Mouse (Mus musculus): ENCODE measurements around the gene Tnfrsf4. TPM values are rescaled to one million over a fixed set of nuclear protein-coding genes. Genes with fewer than 3 reads are reported as not detected.
A peak's percentile ranks its signal among the peaks of the same experiment; 100 is the strongest.

Tnfrsf4 gene
- polyA plus RNA-seq, 1 experiment, result 0.64 TPM

DNA sequence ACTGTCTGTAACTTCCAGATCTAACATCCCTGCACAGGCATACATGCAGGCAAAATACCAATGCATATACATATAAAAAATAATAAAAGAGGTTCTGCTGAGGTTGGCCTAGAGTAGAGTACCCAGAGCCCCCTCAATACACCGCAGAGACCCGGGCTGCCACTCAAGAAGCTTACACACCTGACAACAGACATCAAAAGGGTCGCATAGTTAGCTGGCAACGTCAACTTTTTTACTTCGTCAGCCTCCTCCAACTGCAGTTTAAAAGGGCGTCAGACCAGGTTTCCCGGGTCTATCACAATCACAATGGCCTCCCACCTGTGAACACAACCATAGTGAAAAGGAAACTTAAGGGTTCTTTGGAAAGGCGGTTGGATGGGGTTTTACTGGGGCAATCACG is 9.9 kb downstream of the Tnfrsf4 start:
- no peak overlapping the region for H3K4me3 ChIP-seq
- no peak for TF ChIP-seq MYOG (IDR thresholded peaks at IDR 0.05; ENCODE audit: control insufficient read depth in 1 of 3, insufficient read depth in 1 of 3, insufficient read length in 2 of 3, low read depth in 2 of 3)
- TF ChIP-seq POLR2A (IDR thresholded peaks at IDR 0.05; ENCODE audit: insufficient read length, low read depth), result no peak
- TF ChIP-seq MAX (IDR thresholded peaks at IDR 0.05; ENCODE audit: low read depth), result no peak
- TF ChIP-seq SRF (IDR thresholded peaks at IDR 0.05; ENCODE audit: control insufficient read depth, insufficient read length, low read depth), result no peak
- no peak for TF ChIP-seq TCF3 (IDR thresholded peaks at IDR 0.05; ENCODE audit: insufficient read length, low read depth)
- no peak for TF ChIP-seq TCF12 (IDR thresholded peaks at IDR 0.05; ENCODE audit: insufficient read depth, poor library complexity, severe bottlenecking)
- TF ChIP-seq E2F4 (IDR thresholded peaks at IDR 0.05; ENCODE audit: insufficient read depth), result no peak
- TF ChIP-seq POLR2AphosphoS2 (IDR thresholded peaks at IDR 0.05; ENCODE audit: insufficient read length, low read depth), result no peak
- TF ChIP-seq REST (IDR thresholded peaks at IDR 0.05; ENCODE audit: insufficient read depth, insufficient read length), result no peak
- TF ChIP-seq MYOD1 (IDR thresholded peaks at IDR 0.05; ENCODE audit: control insufficient read depth in 1 of 3, insufficient read length in 2 of 3, low read depth in 2 of 3), result no peak
- TF ChIP-seq USF1 (IDR thresholded peaks at IDR 0.05; ENCODE audit: low read depth), result no peak
- TF ChIP-seq CEBPB (IDR thresholded peaks at IDR 0.05; ENCODE audit: insufficient read depth, poor library complexity, severe bottlenecking), result no peak
- H3K36me3 ChIP-seq (ENCODE audit: control insufficient read depth, insufficient read depth), result no peaks in the 10 kb centered on the region
- H3K4me2 ChIP-seq (ENCODE audit: low read depth), result no peak overlapping the region
- no peaks in the 10 kb centered on the region for H3K79me2 ChIP-seq (ENCODE audit: control insufficient read depth, insufficient read depth)
- H3ac ChIP-seq (ENCODE audit: control insufficient read depth, insufficient read length), result no peak overlapping the region
- no peaks in the 10 kb centered on the region for H3K27me3 ChIP-seq (ENCODE audit: control insufficient read depth, insufficient read depth, insufficient read length)

DNA sequence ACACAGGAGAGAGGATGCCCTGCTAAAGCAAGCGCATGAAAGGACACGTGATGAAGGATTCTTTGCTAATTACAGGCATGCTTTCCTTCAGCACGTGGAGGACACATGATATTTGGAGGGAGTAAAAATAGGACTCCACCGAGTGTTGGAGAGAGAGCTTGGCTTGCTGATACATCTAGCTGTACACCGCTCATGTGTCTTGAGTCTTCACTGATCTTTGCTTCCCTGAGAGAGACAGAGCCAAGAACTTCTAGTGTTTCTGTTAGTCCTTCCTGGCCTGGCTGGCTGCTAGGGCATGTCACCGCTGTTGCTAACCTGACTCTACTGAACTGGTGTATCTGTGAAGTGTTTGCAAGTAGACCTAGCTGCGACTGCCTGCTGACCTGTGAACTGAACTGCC is 10.5 kb downstream of the Tnfrsf4 start:
- no peaks in the 10 kb centered on the region for H3K27me3 ChIP-seq (ENCODE audit: control insufficient read depth, insufficient read depth, insufficient read length)
- no peak overlapping the region for H3K4me2 ChIP-seq (ENCODE audit: low read depth)
- H3ac ChIP-seq (ENCODE audit: control insufficient read depth, insufficient read length), result no peak overlapping the region
- H3K79me2 ChIP-seq (ENCODE audit: control insufficient read depth, insufficient read depth), result no peaks in the 10 kb centered on the region
- no peak overlapping the region for H3K4me3 ChIP-seq
- no peak for TF ChIP-seq SRF (IDR thresholded peaks at IDR 0.05; ENCODE audit: control insufficient read depth, insufficient read length, low read depth)
- no peak for TF ChIP-seq POLR2AphosphoS2 (IDR thresholded peaks at IDR 0.05; ENCODE audit: insufficient read length, low read depth)
- H3K36me3 ChIP-seq (ENCODE audit: control insufficient read depth, insufficient read depth), result no peaks in the 10 kb centered on the region

DNA sequence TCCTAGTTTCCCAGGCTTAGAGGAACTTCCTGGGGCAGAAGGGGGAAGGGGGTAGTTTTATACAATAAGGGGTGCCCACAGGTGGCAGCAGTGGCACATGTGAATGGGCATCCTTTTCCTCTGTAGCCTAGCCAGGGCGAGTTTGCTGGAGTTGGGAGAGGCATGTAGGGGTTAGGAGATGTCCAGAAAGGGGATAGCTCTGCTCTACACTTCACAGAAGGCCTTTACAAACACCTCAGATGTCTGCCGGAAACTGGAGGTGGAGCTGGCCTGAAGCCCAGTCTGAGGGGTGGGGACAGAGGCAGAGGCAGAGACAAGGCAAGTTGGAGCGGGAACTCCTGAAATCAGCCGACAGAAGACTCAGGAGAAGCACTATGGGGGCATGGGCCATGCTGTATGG is 12.4 kb downstream of the Tnfrsf4 start, which contains the start of gene Tnfrsf18:
TSS of gene Tnfrsf18 (plus strand) at position 152 of the 400 bp plus-strand sequence.
- H3K4me3 ChIP-seq, result no peak within 1 kb of the TSS
- no peaks in the 10 kb centered on the region for H3K79me2 ChIP-seq (ENCODE audit: control insufficient read depth, insufficient read depth)
- no peak within 1 kb of the TSS for H3ac ChIP-seq (ENCODE audit: control insufficient read depth, insufficient read length)
- TF ChIP-seq MAX (IDR thresholded peaks at IDR 0.05; ENCODE audit: low read depth), result no peak
- peak; percentile 10 for TF ChIP-seq POLR2AphosphoS2 (IDR thresholded peaks at IDR 0.05; ENCODE audit: insufficient read length, low read depth)
- TF ChIP-seq CEBPB (IDR thresholded peaks at IDR 0.05; ENCODE audit: insufficient read depth, poor library complexity, severe bottlenecking), result no peak
- H3K4me2 ChIP-seq (ENCODE audit: low read depth), result no peak within 1 kb of the TSS
- H3K36me3 ChIP-seq (ENCODE audit: control insufficient read depth, insufficient read depth), result no peaks in the 10 kb centered on the region
- H3K27me3 ChIP-seq (ENCODE audit: control insufficient read depth, insufficient read depth, insufficient read length), result no peaks in the 10 kb centered on the region

DNA sequence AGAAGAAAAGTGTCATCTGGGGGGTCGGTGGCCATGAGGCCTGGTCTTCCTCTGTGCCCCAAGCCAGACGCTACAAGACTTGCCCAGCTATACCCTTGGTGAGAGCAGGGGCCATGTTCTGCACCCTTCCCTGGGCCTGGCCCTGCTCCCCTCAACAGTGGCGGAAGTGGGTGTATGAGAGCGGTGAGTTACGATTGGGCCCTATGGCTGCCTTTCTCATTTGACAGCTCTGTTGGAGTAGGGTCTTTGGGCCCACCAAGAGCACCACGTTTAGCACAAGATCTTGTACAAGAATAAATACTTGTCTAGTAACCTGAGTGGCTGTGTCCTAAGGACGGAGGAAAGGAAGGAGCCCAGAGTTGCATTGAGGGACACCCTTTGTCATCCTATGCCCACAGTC is 14.9 kb downstream of the Tnfrsf4 start:
- no peak for TF ChIP-seq POLR2AphosphoS2 (IDR thresholded peaks at IDR 0.05; ENCODE audit: insufficient read length, low read depth)
- no peak for TF ChIP-seq TCF12 (IDR thresholded peaks at IDR 0.05; ENCODE audit: insufficient read depth, poor library complexity, severe bottlenecking)
- no peak for TF ChIP-seq SRF (IDR thresholded peaks at IDR 0.05; ENCODE audit: control insufficient read depth, insufficient read length, low read depth)
- TF ChIP-seq MYOG (IDR thresholded peaks at IDR 0.05; ENCODE audit: control insufficient read depth in 1 of 3, insufficient read depth in 1 of 3, insufficient read length in 2 of 3, low read depth in 2 of 3), result no peak
- no peak for TF ChIP-seq MYOD1 (IDR thresholded peaks at IDR 0.05; ENCODE audit: control insufficient read depth in 1 of 3, insufficient read length in 2 of 3, low read depth in 2 of 3)
- no peak for TF ChIP-seq E2F4 (IDR thresholded peaks at IDR 0.05; ENCODE audit: insufficient read depth)
- no peak for TF ChIP-seq POLR2A (IDR thresholded peaks at IDR 0.05; ENCODE audit: insufficient read length, low read depth)
- TF ChIP-seq MAX (IDR thresholded peaks at IDR 0.05; ENCODE audit: low read depth), result no peak
- no peak for TF ChIP-seq REST (IDR thresholded peaks at IDR 0.05; ENCODE audit: insufficient read depth, insufficient read length)
- no peak for TF ChIP-seq CEBPB (IDR thresholded peaks at IDR 0.05; ENCODE audit: insufficient read depth, poor library complexity, severe bottlenecking)
- TF ChIP-seq USF1 (IDR thresholded peaks at IDR 0.05; ENCODE audit: low read depth), result no peak
- Histone ChIP-seq H3K4me2 (ENCODE audit: low read depth) (no peak overlapping the region), H3K36me3 (ENCODE audit: control insufficient read depth, insufficient read depth) (no peaks in the 10 kb centered on the region), H3ac (ENCODE audit: control insufficient read depth, insufficient read length) (no peak overlapping the region), H3K4me3 (no peak overlapping the region), H3K27me3 (ENCODE audit: control insufficient read depth, insufficient read depth, insufficient read length) (no peaks in the 10 kb centered on the region), H3K79me2 (ENCODE audit: control insufficient read depth, insufficient read depth) (no peaks in the 10 kb centered on the region)

DNA sequence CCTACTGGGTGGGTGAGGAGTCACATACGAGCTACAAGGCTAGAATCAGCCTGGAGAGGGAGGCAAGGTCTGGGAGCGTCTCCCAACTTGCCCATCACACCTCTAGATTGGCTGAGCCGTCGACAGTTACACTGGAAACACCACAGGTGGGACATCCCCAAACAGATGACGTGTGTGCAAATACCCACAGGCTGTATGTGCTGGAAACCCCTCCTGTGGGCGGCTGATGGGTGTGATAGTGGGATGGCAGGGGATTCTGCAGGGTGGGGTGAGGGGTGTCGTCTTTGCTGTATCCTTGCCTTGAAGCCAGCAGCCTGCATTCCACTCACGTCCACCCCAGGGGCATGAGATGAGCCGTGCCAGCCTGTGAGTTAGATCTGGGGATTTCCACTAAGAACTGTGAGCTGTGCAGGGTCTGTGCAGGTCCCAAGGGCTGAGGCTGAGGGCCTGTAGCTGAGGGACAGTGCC is 17.0 kb downstream of the Tnfrsf4 start:
- TF ChIP-seq TCF12 (IDR thresholded peaks at IDR 0.05; ENCODE audit: insufficient read depth, poor library complexity, severe bottlenecking) (no peak), USF1 (IDR thresholded peaks at IDR 0.05; ENCODE audit: low read depth) (no peak), E2F4 (IDR thresholded peaks at IDR 0.05; ENCODE audit: insufficient read depth) (no peak), SRF (IDR thresholded peaks at IDR 0.05; ENCODE audit: control insufficient read depth, insufficient read length, low read depth) (no peak), TCF3 (IDR thresholded peaks at IDR 0.05; ENCODE audit: insufficient read length, low read depth) (no peak), POLR2AphosphoS2 (IDR thresholded peaks at IDR 0.05; ENCODE audit: insufficient read length, low read depth) (no peak), MAX (IDR thresholded peaks at IDR 0.05; ENCODE audit: low read depth) (no peak), REST (IDR thresholded peaks at IDR 0.05; ENCODE audit: insufficient read depth, insufficient read length) (no peak), CEBPB (IDR thresholded peaks at IDR 0.05; ENCODE audit: insufficient read depth, poor library complexity, severe bottlenecking) (no peak), MYOG (IDR thresholded peaks at IDR 0.05; ENCODE audit: control insufficient read depth in 1 of 3, insufficient read depth in 1 of 3, insufficient read length in 2 of 3, low read depth in 2 of 3) (no peak), MYOD1 (IDR thresholded peaks at IDR 0.05; ENCODE audit: control insufficient read depth in 1 of 3, insufficient read length in 2 of 3, low read depth in 2 of 3) (no peak), POLR2A (IDR thresholded peaks at IDR 0.05; ENCODE audit: insufficient read length, low read depth) (no peak)
- peaks cover 14% of the 10 kb centered on the region for H3K27me3 ChIP-seq (ENCODE audit: control insufficient read depth, insufficient read depth, insufficient read length)
- H3K4me3 ChIP-seq, result peak overlapping the region; percentile 58
- peak overlapping the region; percentile 75 for H3K4me2 ChIP-seq (ENCODE audit: low read depth)
- H3K79me2 ChIP-seq (ENCODE audit: control insufficient read depth, insufficient read depth), result no peaks in the 10 kb centered on the region
- H3ac ChIP-seq (ENCODE audit: control insufficient read depth, insufficient read length), result peak overlapping the region; percentile 19
- no peaks in the 10 kb centered on the region for H3K36me3 ChIP-seq (ENCODE audit: control insufficient read depth, insufficient read depth)

Measured in myocyte (in vitro differentiated cells).